Mouse (Mus musculus) left cerebral cortex, adult 8-10 months (tissue): Measurements from ENCODE around the gene Wdfy2. TPM values are rescaled to one million over a fixed set of nuclear protein-coding genes. Genes with fewer than 3 reads are reported as not detected.
A peak's percentile ranks its signal among the peaks of the same experiment; 100 is the strongest.

Experiments used
- DNase-seq, 2 experiments: peaks; one replicate each; pipeline ENCODE4 v3.0.0; 2022; ENCODE audit warnings: low spot score in 2 of 2
- total RNA-seq, 4 experiments: library from RNA; stranded (reverse); gene quantifications; 2 replicates each; pipeline ENCODE4 v1.2.4; 2022

The Wdfy2 gene
- total RNA-seq, 4 experiments from 2014 or later = 11.9 to 13.6 (median 13.3) TPM

DNA sequence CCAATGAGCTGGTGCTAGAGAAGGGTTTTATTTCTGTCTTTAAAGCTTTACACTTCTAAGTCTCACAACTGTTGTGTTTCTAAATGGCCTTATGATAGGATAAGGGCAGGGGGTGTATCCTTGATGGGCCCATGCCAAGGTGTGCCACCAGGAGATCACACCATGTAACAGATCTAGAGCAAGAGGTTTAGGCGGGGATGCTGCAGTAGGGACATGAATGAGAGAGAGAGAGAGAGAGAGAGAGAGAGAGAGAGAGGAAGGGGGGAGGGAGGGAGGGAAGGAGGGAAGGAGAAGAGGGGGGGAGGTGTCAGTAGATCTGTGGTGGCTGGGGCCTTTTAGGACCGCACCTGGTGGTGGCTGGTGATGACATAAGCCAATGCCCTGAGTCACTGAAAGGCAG lies 5.5 kb downstream of the Wdfy2 start:
- no peak for DNase-seq

DNA sequence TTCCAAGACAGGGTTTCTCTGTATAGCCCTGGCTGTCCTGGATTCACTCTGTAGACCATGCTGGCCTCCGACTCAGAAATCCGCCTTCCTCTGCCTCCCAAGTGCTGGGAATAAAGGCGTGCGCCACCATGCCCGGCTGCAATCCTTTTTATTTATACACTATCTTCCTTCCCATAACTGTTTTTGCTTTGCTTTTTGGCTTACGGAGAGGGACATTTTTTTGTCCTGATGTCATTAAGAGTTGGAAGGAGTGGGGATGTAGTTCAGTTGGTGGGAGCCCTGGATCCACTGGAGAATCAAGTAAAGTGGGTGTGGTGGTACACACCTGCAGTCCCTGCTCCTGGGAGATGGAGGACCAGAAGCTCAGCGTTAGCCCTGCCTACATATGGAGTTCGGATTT lies 6.7 kb downstream of the Wdfy2 start:
- no peak for DNase-seq

DNA sequence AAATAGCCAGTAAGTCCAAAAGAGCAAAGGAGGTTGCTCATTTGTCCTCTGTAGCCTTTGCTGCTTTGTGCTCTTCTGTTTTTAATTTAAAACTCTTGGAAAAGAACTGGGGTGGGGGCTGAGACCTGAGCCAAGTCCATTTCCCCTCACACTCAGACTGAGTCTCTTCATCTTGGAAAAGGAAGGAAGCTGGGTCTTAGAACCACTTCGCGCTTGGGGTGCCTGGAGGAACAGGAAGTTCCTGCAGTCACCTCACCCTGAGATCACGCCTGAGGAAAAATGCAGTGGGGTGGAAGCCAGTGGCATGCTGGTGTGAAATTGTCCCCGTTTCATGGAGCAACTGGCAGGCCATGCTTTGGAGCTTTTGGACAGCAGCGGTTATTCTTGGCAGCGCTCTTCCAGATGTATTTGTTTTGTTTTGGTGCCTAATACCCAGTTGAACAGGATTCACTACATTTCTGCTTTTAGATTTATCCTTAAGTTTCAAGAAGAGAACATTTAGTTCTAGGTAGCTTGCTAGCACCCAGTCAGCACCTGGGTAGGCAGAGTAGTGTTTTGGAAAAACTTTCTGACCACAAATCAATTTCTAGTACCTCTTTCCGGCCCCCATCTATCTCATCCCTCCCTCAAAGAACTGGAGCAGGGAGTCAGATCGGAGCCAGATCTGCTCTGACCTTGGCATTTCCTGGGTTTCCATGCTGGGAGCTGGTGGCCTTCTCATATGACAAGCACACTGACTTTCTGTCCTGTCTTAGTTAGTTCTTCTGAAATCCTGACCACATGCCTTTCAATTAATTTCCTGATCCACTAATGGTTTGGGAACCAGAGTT lies 7.7 kb downstream of the Wdfy2 start:
- no peak for DNase-seq

DNA sequence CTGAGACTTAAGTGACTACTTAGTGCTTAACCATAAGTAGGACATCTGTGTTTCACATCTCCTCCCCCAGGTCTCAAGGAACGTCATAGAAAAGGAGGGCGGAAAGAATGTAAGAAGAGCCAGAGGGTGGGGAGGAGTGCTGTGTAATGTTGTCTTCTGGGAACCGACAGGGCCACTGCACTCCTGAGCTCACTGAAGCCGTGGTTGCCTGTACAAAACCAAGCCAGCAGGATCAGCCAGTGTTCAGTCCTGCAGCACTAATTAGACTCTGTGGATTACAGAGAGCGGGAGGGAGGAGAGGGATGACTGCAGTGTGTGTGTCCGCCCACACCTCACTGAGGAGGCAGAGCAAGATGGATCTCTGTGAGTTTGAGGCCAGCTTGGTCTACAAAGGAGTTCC lies 13.5 kb downstream of the Wdfy2 start:
- DNase-seq = peak in 1 of 2 experiments; percentile 60

DNA sequence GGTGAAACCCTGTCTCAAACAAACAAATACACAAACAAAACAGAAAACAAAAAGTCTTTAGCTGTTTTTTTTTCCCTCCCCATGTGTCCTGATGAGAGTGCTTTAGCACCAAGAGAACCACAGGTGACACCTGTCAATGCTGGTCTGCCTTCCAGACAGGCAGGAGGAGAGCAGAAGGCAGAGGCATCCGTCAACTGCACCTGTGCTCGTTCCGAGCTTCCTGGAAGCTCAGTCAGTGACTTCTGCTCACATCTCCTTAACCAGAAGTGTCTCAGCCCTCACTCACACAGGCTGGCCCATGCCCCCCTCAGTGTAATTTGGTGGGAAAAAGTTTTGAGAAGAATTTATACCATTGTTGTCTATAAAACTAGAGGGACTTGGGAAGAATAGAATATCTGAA lies 15.4 kb downstream of the Wdfy2 start:
- DNase-seq = no peak

DNA sequence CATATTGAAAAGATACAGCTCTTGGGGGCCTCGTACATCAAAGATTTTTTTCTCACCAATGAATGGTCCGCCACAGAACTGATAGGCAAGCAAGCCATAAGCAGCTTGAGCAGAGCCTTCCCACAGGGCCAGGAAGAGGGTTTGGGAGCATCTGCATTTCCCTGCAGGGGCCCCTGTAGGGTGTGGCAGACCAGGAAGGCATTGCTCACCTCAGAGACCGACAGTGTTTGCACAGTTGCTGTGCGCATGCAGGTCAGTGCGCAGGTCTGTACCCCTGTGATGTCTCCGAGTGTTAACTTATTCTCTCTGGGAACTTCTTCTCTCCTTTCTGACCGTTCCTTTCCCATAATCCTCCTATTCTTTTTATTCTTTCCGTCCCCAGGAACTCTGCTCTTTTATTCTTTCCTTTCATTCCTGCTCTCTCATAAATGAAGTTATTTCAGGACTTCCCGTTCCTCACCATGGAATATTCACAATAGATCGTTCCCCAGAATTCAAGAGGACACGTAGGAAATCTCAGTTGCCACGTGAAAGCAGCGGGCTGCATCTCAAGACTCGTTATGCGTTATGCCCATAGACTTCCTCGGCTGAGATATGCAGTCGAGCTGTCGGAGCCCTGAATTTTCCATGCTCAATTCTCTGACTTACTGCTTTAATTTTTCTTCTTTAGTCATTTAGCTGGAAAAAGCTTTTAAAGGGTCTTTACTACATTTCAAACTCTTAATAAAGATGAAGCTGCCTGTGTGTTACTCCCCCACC lies 17.8 kb downstream of the Wdfy2 start:
- DNase-seq = no peak

DNA sequence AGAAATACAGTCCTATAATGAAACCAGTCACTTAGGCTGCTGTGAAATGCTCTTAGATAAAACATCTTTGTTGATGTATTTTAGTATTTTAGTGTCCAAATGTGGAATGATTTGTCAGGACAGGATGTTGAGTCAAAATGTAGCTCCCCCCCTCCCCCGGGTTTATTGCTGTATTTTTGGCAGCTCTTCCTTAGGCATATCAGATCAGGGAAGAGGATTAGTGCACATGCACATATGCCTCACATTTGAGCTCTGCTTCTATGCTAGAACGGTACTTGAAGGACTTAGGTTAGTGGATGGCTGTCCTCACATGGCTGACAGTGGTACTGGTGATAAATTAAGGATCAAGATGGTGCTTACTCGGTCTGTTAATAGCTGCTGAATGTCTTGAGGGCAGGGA lies 18.4 kb downstream of the Wdfy2 start:
- no peak for DNase-seq

DNA sequence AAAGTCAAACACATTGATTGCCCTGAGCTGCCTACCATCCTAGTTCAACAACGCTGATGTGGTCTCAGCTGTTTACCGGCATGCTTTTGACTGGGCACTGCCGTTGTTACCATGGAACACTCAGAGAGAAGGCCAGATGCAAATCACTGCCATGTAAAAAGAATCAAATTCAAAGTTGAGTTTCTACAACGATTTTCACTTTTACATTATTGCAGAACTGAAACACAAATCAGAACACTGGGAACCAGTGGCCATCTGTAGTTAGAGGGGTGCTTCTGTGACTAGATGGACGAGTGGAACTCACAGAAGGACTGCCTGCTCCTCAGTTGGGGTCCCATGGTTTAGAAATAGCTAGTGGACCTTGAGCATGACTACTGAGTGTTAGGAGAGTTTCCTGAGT lies 19.0 kb downstream of the Wdfy2 start:
- no peak for DNase-seq

DNA sequence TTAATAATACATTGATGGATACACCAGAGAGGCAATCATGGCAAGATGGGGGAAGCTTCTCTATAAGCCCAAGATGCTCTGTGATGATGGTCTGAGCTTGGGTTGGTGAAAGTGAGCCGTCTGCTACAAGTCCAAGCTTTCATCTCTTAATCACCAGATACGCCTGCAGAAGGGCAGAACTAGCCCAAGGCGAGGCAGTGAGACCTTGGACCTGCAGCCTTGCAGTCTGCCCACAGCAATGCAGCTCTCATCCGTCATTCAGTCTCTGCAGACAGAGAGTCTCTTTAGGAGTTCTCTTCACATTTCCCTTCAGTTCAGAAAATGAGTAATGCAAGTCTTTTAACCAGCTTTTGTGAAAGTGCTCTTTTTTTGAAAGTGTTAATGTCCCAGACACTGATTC lies 20.4 kb downstream of the Wdfy2 start:
- DNase-seq = no peak

DNA sequence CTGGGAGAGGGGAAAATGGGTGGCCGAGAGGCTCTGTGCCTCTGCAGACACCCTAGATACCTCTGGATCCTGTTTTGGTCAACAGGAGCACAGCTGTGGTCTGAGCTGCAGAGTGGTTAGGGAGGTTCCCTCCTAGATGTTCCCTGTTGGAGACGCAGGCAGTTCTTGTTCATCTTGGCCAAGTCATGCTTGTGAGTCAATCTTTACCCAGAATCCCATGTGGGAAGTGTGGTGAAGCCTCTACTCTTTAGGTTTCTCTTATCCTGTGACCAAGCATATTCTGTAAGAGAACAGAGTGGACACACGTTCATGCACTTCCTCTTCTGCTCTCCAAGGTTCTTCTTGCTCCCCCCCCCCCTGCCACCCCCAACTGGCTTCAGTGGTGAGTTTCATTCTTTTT lies 20.8 kb downstream of the Wdfy2 start:
- no peak for DNase-seq

DNA sequence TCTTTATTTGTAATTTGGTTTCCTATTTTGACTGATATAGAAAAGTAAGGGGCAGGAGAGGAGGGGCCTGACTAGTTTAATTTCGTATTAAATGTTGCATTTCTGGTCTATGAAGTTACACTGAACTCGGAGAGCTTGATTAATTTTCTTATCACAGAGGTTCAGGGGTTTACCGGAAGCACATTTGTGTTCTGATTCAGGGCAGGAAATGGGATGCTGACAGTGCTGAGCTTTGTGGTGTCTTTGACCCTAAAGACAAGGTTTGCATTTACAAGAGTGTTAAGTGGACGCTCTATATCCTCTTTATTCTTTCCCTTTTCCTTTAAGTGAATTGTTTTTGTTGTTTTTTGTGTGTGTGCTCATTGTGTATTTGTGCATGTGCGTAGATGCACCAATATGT lies 25.1 kb downstream of the Wdfy2 start:
- no peak for DNase-seq

DNA sequence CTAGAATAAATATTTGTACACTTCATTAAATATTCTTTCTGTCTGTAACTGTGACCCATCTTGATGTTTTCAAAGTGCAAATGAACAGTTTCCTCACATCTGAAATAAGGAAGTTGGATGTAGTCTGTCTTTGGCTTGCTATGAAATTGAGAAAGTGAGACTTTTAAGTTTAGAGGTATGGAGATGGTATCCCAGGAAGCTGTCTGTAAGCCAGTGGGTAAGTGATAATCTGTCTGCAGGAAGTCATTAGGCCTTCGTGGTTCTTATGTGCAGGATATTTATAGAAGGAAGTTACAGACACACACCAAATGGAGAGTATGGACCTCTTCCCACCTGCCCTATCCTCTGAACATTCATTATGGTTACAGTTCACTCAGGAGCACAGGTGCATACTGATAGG lies 26.8 kb downstream of the Wdfy2 start:
- no peak for DNase-seq

DNA sequence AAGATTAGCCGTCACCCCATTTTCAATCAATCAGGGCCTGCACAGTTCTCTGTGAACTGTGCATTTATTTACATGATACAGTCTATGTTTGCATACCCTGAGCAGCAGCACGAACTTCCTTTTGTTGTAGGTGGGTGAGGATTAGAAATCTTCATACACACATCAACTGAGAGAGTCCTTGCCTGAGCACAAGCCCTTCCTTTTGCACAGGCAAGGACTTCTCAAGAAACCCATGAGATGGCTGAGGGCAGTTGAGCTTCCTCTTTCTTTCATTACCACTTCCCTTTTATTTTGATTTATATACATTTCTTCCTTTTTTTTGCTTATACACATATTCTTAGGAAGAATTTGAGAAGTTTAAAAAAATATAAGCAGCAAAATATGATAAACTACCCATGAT lies 27.9 kb downstream of the Wdfy2 start:
- DNase-seq = no peak

DNA sequence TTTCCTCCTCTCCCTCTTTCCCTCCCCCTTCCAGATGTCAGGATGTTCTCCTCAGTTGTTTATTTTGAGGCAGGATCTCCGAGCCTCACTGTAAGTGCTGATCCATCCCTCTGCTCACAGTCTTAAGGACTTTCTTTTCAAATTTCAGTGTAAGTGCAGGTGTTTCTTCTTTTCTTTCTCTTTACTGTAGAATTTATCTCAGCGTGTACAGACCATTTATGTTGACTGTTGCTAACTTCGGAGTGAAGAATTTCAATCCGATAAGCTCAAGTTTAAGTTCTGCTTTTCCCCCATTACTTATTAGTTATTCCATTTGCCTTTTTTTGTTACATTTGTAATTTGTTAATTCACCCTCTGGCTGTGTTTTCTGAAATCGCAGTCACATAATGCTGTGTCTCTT lies 29.6 kb downstream of the Wdfy2 start:
- DNase-seq = no peak

DNA sequence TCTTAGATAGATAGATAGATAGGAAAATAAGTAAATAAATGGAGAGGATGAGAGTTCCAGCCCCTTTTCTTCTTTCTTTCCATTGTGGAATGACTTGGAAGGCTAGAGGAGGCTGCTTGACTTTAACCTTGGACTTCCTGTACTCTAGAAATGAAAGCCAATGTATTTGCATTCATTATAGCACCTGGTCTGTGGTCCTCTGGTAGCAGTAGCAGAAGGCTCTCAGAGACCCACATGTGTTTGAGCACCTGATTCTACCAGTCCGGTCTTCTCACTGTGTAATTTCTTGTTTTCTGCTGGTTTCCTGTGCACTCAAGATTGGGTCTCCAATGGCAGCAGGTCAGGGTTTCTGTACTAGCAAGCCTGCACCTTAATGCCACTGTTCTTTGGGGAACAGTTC lies 30.1 kb downstream of the Wdfy2 start:
- DNase-seq = no peak

DNA sequence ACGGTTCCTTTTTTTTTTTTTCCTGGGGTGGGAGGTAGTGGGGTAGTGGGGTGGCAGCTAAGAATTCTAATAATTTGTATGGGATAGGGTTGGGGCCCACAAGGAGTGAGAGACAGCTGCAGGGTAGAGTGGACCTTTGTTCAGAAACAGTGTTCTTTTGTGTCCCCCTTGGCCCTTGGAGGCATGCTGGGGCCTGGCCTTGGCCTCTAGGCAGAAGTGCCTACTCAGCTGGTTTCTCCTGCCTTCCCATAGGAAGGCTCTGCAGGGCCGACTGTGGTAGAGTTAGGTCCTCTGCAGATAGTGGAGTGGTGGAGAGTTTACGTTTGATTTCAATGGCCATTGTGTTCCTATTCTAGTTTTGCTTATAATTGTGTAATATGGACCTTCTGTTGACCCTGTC lies 30.8 kb downstream of the Wdfy2 start:
- DNase-seq = no peak

DNA sequence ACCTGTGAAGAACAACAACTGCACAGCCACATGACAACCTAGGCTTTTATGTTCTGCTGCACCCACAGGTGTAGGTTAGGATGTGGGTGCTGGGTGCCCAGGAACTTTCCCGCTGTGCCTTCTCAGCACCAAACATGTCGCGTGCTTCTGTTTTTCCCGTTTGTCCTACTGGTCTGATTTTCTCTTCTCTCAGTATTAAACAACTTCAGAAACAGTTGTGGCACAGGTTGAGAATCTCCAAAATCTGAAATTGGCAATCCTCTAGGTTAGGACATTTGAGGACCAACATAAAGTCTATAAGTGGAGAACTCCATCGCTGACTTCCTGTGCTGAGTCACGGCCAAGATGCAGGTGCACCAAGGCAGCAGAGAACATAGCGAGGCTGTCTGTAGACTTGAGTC lies 32.8 kb downstream of the Wdfy2 start:
- no peak for DNase-seq

DNA sequence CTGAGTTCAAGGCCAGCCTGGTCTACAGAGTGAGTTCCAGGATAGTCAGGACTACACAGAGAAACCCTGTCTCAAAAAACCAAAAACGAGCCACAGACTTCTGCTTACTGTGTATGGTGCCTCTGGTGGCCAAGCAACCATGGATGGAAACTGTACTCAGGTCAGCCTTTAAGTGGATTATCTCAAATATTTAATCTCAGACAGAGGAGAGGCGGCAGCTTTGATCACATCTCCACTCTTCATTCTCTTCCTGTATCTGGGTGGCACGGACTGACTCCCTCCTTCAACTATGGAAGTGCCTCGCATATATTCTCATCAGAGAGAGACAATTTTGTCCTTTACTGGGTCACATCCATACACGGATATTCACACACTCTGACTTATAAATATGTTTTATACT lies 34.0 kb downstream of the Wdfy2 start:
- DNase-seq = no peak

DNA sequence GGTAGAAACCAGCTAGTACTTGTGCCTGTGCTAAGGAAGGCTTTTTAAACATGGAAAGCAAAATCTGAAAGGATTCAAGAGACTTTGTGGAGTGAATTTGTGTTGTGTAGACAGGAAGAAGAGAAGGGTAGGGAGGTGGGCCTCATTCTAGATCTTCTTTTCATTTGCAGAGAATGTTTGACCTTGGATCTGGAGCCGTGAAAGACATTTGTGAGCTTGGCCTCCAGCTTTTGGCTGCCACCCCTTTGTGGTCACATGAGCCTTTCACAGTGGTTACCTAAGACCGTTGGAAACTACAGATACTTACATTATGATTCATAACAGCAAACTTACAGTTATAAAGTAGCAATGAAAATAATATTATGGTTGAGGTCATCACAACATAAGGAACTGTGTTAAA lies 34.5 kb downstream of the Wdfy2 start:
- DNase-seq = no peak

DNA sequence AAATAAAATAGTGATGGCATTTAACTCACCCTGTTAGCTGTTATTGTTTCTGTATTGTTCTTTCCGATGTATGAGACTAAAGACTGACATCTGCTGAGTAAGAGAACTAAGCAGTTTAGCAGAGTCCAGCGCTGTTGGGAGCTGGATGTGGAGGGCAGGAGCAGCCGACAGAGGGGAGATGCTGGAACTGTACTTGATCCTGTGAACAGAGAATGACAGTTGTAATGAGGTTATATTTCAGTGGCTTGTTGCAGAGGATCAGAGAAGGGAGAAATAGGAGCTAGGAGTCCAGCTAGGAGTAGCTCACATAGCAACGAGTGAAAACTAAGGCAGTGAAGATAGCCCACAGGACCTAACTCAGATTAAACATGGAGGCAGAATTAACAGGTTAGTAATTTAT lies 36.3 kb downstream of the Wdfy2 start:
- DNase-seq = no peak

DNA sequence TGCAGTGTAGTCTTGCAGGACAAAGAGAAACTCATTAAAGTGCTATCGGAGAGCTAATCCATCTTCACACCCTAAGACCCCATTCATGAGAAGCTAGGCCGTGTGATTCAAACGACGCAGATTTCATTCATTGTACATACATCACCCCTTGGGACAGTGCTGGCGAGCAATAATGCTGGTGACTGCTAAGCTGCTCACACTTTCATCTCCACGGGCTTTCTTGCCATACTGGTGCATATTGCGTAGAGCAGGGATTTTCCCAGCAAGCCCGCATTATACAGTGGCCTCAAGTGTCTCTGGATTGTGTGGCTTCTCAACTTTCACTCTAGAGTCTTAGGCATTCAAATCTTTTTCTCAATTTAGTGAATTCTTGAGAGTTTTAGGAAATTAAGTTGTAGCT lies 36.9 kb downstream of the Wdfy2 start:
- DNase-seq = no peak

DNA sequence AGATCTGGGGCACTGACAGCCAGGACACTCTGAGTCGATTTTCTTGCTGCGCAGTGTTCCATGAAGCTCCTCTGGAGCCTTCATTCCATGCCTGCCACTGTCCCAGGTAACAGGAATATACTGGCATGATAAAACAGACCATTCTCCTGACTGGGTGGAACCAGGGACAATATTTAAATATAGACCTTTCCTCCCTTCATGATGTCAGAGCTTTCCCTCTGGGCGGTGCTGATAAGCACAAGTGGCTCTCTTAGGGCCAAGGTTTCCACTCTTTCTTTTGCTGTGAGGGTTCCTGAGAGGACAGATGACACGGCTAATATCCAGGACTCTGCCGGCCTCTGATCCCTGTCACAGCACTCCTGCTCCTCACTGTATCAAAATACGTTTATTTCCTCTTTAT lies 40.6 kb downstream of the Wdfy2 start:
- DNase-seq = no peak
